Mouse (Mus musculus) brain, embryonic 14.5 days (tissue): ENCODE results near the gene Tgfbr3.

Experiments used
- CTCF ChIP-seq: fragments of 200-500 bp; IDR thresholded peaks from 2 replicates; pipeline ENCODE4 v1.5.1; 2012; ENCODE audit warnings: inconsistent platforms, mild to moderate bottlenecking, moderate library complexity, borderline replicate concordance; ENCODE audit not compliant: insufficient read depth, insufficient read length; ENCODE audit errors: extremely low read depth
- POLR2A ChIP-seq: fragments of 200-500 bp; IDR thresholded peaks from 2 replicates; pipeline ENCODE4 v1.6.1; 2012; ENCODE audit warnings: mild to moderate bottlenecking, inconsistent platforms, borderline replicate concordance; ENCODE audit not compliant: poor library complexity, insufficient read depth, insufficient read length, severe bottlenecking; ENCODE audit errors: extremely low read depth

DNA sequence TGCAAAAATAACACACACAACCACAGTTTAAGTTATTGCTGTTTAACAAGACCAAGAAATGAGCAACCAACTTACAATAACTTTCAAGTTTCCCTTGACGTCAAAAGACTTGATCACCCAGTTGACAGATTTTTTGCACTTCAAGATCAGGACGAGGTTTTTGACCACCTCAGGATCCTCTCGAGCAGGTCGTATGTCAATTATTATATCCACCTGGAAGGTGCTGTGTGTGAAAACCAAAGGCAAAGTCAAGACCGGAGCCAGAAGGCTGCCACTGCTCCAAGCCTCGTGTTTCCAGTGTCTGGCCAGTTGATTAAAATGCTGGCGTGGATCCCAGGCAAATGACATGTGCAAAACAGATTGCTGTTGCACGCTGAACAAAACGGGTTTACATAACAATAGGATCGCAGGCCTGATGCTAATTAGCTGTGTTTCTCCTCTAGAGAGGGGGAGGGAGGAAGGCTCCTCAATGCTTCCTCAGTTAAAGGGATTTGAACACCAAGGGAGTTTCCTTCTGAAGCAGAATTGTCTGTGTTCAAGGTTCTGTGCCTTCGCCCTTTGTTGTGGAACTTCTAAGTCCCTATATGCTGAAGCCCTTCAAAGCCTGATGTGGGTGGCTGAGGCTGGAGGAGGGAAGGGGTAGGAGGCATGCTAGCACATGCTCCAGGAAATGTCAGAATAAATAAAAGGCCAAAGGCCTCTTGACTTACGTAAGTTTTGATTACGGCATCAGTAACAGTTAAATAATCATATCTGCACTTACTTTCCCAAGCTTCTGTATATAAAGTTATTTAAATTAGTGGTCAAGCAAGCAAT is 141.3 kb downstream of the Tgfbr3 start:
- TF ChIP-seq CTCF (no peak), POLR2A (no peak)
